Mouse (Mus musculus): ENCODE data around the gene Wdr90. TPM values are rescaled to one million over a fixed set of nuclear protein-coding genes. Genes with fewer than 3 reads are reported as not detected.
"Not testable (repeated sequence)": the region's sequence is repeated elsewhere in the genome, so short reads cannot be mapped to it uniquely, and the experiment has no call there.

Gene Wdr90
- total RNA-seq, 2 experiments from 2014 or later: 3.9 to 6.2 TPM

- intact Hi-C loops (cut with DNase I): no loop called here
- no peak for DNase-seq
Measured at GRCm38 (mm10) chr17:25877741-25878610, 16.7 kb upstream of the Wdr90 start.

- intact Hi-C loops (cut with DNase I): no loop called here
- DNase-seq: no peak
Measured at GRCm38 (mm10) chr17:25877025-25877424, 15.7 kb upstream of the Wdr90 start.

GRCm38 (mm10) chr17:25876347-25876915 is 15.1 kb upstream of the Wdr90 start:
- no peak for DNase-seq
- intact Hi-C loops (cut with DNase I): no loop called here

- intact Hi-C loops (cut with DNase I): loop anchor here (2.0 kb wide), 1 partner anchor 43 kb away; the partner anchor contains the start of gene Rab40c
- DNase-seq: peak; percentile 91 to 92
Measured at GRCm38 (mm10) chr17:25875171-25876136, 14.2 kb upstream of the Wdr90 start.

GRCm38 (mm10) chr17:25874721-25875170 is 13.4 kb upstream of the Wdr90 start, which contains the start of gene Mettl26:
Gene Mettl26, plus strand, starts transcription at chr17:25875074.
- intact Hi-C loops (cut with DNase I): loop anchor here (2.0 kb wide), 1 partner anchor 44 kb away; the partner anchor contains the start of gene Rab40c
- DNase-seq: peak; percentile 94 to 97

GRCm38 (mm10) chr17:25874148-25874720 is 12.9 kb upstream of the Wdr90 start:
- intact Hi-C loops (cut with DNase I): loop anchor here (2.0 kb wide), 1 partner anchor 45 kb away; the partner anchor contains the start of gene Rab40c
- DNase-seq: no peak

GRCm38 (mm10) chr17:25873405-25874147 is 12.3 kb upstream of the Wdr90 start:
- intact Hi-C loops (cut with DNase I): loop anchor here (2.0 kb wide), 1 partner anchor 45 kb away; the partner anchor contains the start of gene Rab40c

GRCm38 (mm10) chr17:25872676-25873075 is 11.4 kb upstream of the Wdr90 start:
- DNase-seq: no peak
- intact Hi-C loops (cut with DNase I): no loop called here

More at GRCm38 (mm10) chr17:25873405-25874147, 12.3 kb upstream of the Wdr90 start:
- no peak for DNase-seq

GRCm38 (mm10) chr17:25871566-25871965 is 10.3 kb upstream of the Wdr90 start:
- intact Hi-C loops (cut with DNase I); DNase-seq: not testable (repeated sequence)

GRCm38 (mm10) chr17:25869954-25870353 is 8.7 kb upstream of the Wdr90 start:
- DNase-seq: no peak
- intact Hi-C loops (cut with DNase I): no loop called here

GRCm38 (mm10) chr17:25869498-25869897 is 8.2 kb upstream of the Wdr90 start:
- intact Hi-C loops (cut with DNase I): no loop called here
- DNase-seq: no peak

- DNase-seq: peak; percentile 87
- intact Hi-C loops (cut with DNase I): no loop called here
Measured at GRCm38 (mm10) chr17:25868601-25869191, 7.4 kb upstream of the Wdr90 start, which contains the start of gene Mcrip2. Gene Mcrip2, minus strand, starts transcription at chr17:25868764.

- DNase-seq: peak; percentile 72 to 82
- intact Hi-C loops (cut with DNase I): no loop called here
Measured at GRCm38 (mm10) chr17:25867836-25868600, 6.7 kb upstream of the Wdr90 start.

- intact Hi-C loops (cut with DNase I): no loop called here
- DNase-seq: no peak
Measured at GRCm38 (mm10) chr17:25867509-25867835, 6.2 kb upstream of the Wdr90 start.

GRCm38 (mm10) chr17:25866172-25866571 is 4.9 kb upstream of the Wdr90 start:
- DNase-seq: no peak
- intact Hi-C loops (cut with DNase I): no loop called here

- intact Hi-C loops (cut with DNase I): no loop called here
- no peak for DNase-seq
Measured at GRCm38 (mm10) chr17:25865288-25865687, 4.0 kb upstream of the Wdr90 start.

- intact Hi-C loops (cut with DNase I): no loop called here
- no peak for DNase-seq
Measured at GRCm38 (mm10) chr17:25864311-25864710, 3.0 kb upstream of the Wdr90 start.

GRCm38 (mm10) chr17:25863681-25864080 is 2.4 kb upstream of the Wdr90 start:
- intact Hi-C loops (cut with DNase I): no loop called here
- no peak for DNase-seq
